Mouse (Mus musculus) activated CD4-positive, CD25-positive, alpha-beta regulatory T cell, adult 4 months (primary cell): ENCODE measurements around the gene Polr3h. TPM values are rescaled to one million over a fixed set of nuclear protein-coding genes. Genes with fewer than 3 reads are reported as not detected.

Experiments used
- ATAC-seq: one replicate; pipeline ENCODE4 v1.8.0; 2017
- polyA plus RNA-seq, 2 experiments: library from polyadenylated mRNA; unstranded; fragments of 100-300 nt; shearing (Covaris generic); gene quantifications; one replicate each; pipeline ENCODE4 v1.2.1; 2017

The Polr3h gene
- polyA plus RNA-seq, 2 experiments from 2014 or later: 21.1 to 31.2 TPM

- ATAC-seq: no peak
Measured at GRCm38 (mm10) chr15:81864238-81864637, 61.8 kb downstream of the Polr3h start.

- ATAC-seq: no peak
Measured at GRCm38 (mm10) chr15:81860471-81861135, 65.4 kb downstream of the Polr3h start.

GRCm38 (mm10) chr15:81859330-81860255 is 66.4 kb downstream of the Polr3h start:
- ATAC-seq: peak; percentile 66

GRCm38 (mm10) chr15:81858517-81859329 is 67.3 kb downstream of the Polr3h start, which contains the start of gene Tob2:
TSS of gene Tob2 (minus strand) at chr15:81858796.
- ATAC-seq: no peak

GRCm38 (mm10) chr15:81858138-81858516 is 67.9 kb downstream of the Polr3h start:
- ATAC-seq: peak; percentile 10

- ATAC-seq: no peak
Measured at GRCm38 (mm10) chr15:81857724-81858116, 68.3 kb downstream of the Polr3h start.

- no peak for ATAC-seq
Measured at GRCm38 (mm10) chr15:81856938-81857723, 68.9 kb downstream of the Polr3h start.

- ATAC-seq: peak; percentile 68
Measured at GRCm38 (mm10) chr15:81856030-81856790, 69.8 kb downstream of the Polr3h start.

GRCm38 (mm10) chr15:81853081-81853480 is 73.0 kb downstream of the Polr3h start:
- ATAC-seq: no peak

GRCm38 (mm10) chr15:81852411-81853000 is 73.5 kb downstream of the Polr3h start:
- ATAC-seq: no peak

- ATAC-seq: no peak
Measured at GRCm38 (mm10) chr15:81851375-81851774, 74.7 kb downstream of the Polr3h start.

- ATAC-seq: no peak
Measured at GRCm38 (mm10) chr15:81850718-81851117, 75.3 kb downstream of the Polr3h start.

- ATAC-seq: no peak
Measured at GRCm38 (mm10) chr15:81849104-81849503, 76.9 kb downstream of the Polr3h start.

GRCm38 (mm10) chr15:81848301-81848700 is 77.7 kb downstream of the Polr3h start:
- peak; percentile 63 for ATAC-seq

- no peak for ATAC-seq
Measured at GRCm38 (mm10) chr15:81847861-81848260, 78.2 kb downstream of the Polr3h start.

GRCm38 (mm10) chr15:81847161-81847560 is 78.9 kb downstream of the Polr3h start:
- ATAC-seq: no peak

- ATAC-seq: no peak
Measured at GRCm38 (mm10) chr15:81846755-81847154, 79.3 kb downstream of the Polr3h start.

GRCm38 (mm10) chr15:81845724-81846123 is 80.3 kb downstream of the Polr3h start:
- ATAC-seq: no peak

- ATAC-seq: no peak
Measured at GRCm38 (mm10) chr15:81845033-81845625, 80.9 kb downstream of the Polr3h start.

- ATAC-seq: no peak
Measured at GRCm38 (mm10) chr15:81842275-81842674, 83.8 kb downstream of the Polr3h start.
